Mouse (Mus musculus): ENCODE data around the gene Dmrt3.

- no peak for TF ChIP-seq CTCF (IDR thresholded peaks at IDR 0.05; ENCODE audit: low read depth)
- no peak for TF ChIP-seq EP300 (IDR thresholded peaks at IDR 0.05; ENCODE audit: low read depth)
Measured at GRCm38 (mm10) chr19:25650474-25650873, 40.4 kb downstream of the Dmrt3 start.

Data from liver, postnatal 0 days (tissue).